Mouse (Mus musculus) liver, adult 2 months (tissue): ENCODE data around the gene Pde1a. TPM values are rescaled to one million over a fixed set of nuclear protein-coding genes. Genes with fewer than 3 reads are reported as not detected.

Experiments used
- DNase-seq: peaks from one replicate; pipeline ENCODE4 v3.0.0-alpha.2; 2011; ENCODE audit warnings: low read depth, low spot score; ENCODE audit errors: extremely low read depth
- H3K27ac ChIP-seq: fragments of 200-500 bp; replicated peaks from 2 replicates; pipeline ENCODE4 v1.5.1; 2012; ENCODE audit warnings: low read depth, mild to moderate bottlenecking, control low read depth, inconsistent platforms, low read length; ENCODE audit not compliant: insufficient read depth
- H3K27me3 ChIP-seq: fragments of 200-500 bp; 2 replicates; pipeline ENCODE4 v1.6.1; 2012; ENCODE audit warnings: mild to moderate bottlenecking, moderate library complexity, low read length, inconsistent platforms; ENCODE audit not compliant: control insufficient read depth, insufficient read depth
- H3K36me3 ChIP-seq: fragments of 200-500 bp; 2 replicates; pipeline ENCODE4 v1.6.1; 2012; ENCODE audit warnings: low read length, inconsistent platforms; ENCODE audit not compliant: control insufficient read depth, insufficient read depth
- H3K4me1 ChIP-seq: fragments of 200-500 bp; 2 replicates; pipeline ENCODE4 v1.6.1; 2011; ENCODE audit warnings: low read length; ENCODE audit not compliant: control insufficient read depth, insufficient read depth
- H3K4me3 ChIP-seq: fragments of 200-500 bp; 2 replicates; pipeline ENCODE4 v1.5.1; 2011; ENCODE audit warnings: low read depth, mild to moderate bottlenecking, control low read depth, low read length, moderate library complexity; ENCODE audit not compliant: insufficient read depth
- H3K79me2 ChIP-seq: fragments of 200-500 bp; 2 replicates; pipeline ENCODE4 v1.6.1; 2012; ENCODE audit warnings: inconsistent platforms, mild to moderate bottlenecking, low read length, moderate library complexity; ENCODE audit not compliant: control insufficient read depth, insufficient read depth
- H3K9ac ChIP-seq: fragments of 200-500 bp; 2 replicates; pipeline ENCODE4 v1.6.1; 2012; ENCODE audit warnings: low read depth, mild to moderate bottlenecking, control low read depth, inconsistent platforms, low read length
- CTCF ChIP-seq: fragments of 200-500 bp; IDR thresholded peaks from 2 replicates; pipeline ENCODE4 v1.5.1; 2011; ENCODE audit warnings: low read depth, low read length, control low read depth
- POLR2A ChIP-seq: fragments of 200-500 bp; IDR thresholded peaks from 2 replicates; pipeline ENCODE4 v1.6.1; 2011; ENCODE audit warnings: low read length, control low read depth; ENCODE audit not compliant: insufficient read depth; ENCODE audit errors: extremely low read depth
- WGBS: fragments of 180-500 bp; shearing (Covaris S2); methylation state at CpG from one replicate; pipeline ENCODE4 v1.1.7; 2018; 5-methylcytosine and 5-hydroxymethylcytosine counted together
- polyA plus RNA-seq: library from polyadenylated mRNA; depleted of rRNA; stranded (reverse); fragments of >200 nt; gene quantifications from 2 replicates; pipeline ENCODE4 v1.2.3, GENCODE M21; 2012; rRNA removed
- total RNA-seq: library from RNA; depleted of rRNA; stranded (reverse); fragments of >200 nt; gene quantifications from 2 replicates; pipeline ENCODE4 v1.2.3, GENCODE M21; 2014; rRNA removed

Pde1a gene
- total and polyA plus RNA-seq, 2 experiments, result 1.5 to 6.3 TPM

GRCm38 (mm10) chr2:79785541-79786134 lies 343.6 kb downstream of the Pde1a start:
- Histone ChIP-seq H3K27ac (no peak overlapping the region), H3K4me3 (no peak overlapping the region), H3K79me2 (no peaks in the 10 kb centered on the region), H3K36me3 (no peaks in the 10 kb centered on the region), H3K4me1 (no peaks in the 10 kb centered on the region), H3K27me3 (no peaks in the 10 kb centered on the region), H3K9ac (no peak overlapping the region)
- TF ChIP-seq POLR2A (no peak), CTCF (no peak)
- WGBS, result 70% methylated on average over 8 of the region's 8 CpGs
- peak; percentile 20 for DNase-seq

Other genes with a start within 250 kb of the Pde1a start
- gene Prdx6b, start 163.0 kb upstream of the Pde1a start, total RNA-seq, result not detected in 2 replicates
- not detected in 2 replicates for gene Prdx6b, start 163.0 kb upstream of the Pde1a start, polyA plus RNA-seq
- gene Dnajc10, start 186.0 kb upstream of the Pde1a start, total RNA-seq, result 22.5 and 22.8 TPM in 2 replicates
- 6.8 and 7.0 TPM in 2 replicates for gene Dnajc10, start 186.0 kb upstream of the Pde1a start, polyA plus RNA-seq